Mouse (Mus musculus): Measurements from ENCODE around the gene Klc2. TPM values are rescaled to one million over a fixed set of nuclear protein-coding genes. Genes with fewer than 3 reads are reported as not detected.

Klc2 gene
- polyA plus RNA-seq, 1 experiment, result 187 TPM

DNA sequence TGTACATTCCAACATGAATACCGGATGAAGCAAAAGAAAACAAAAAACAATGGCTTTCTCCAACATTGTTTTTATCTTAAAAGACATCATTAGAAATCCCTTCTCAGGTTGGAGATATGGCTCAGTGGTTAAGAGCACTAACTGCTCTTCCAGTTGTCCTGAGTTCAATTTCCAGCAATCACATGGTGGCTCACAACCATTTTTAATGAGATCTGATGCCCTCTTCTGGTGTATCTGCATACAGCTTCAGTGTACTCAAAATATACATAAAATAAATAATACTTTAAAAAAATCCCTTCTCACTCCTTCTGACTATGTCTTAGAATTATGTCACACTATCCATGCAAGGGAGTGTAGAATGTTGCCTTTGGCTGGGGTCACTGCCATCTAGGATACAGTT, 39.1 kb downstream of the Klc2 start:
- DNase-seq (ENCODE audit: extremely low spot score in 1 of 2, low spot score in 1 of 2), result no peak

DNA sequence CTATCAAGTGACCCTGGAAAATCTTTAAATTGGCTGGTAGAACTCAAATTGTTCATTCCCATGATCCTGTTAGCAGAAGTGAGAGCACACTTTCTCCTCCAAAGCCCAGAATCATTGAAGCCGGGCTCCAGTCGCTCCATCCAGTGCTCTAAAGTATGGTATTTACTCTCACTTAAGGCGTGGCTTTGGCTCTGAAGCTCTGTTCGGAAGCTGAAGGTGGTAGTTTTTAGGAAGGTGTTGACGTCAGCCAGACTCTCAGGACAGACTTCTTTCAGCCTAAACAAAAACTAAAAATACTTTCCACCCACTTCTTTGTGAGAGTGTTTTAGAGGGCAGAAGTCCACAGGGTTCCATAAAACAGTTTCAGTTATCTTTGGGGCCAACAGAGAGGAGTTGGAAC, 44.8 kb downstream of the Klc2 start:
- DNase-seq (ENCODE audit: extremely low spot score in 1 of 2, low spot score in 1 of 2), result no peak

- no peak for DNase-seq (ENCODE audit: extremely low spot score in 1 of 2, low spot score in 1 of 2)
Observed at GRCm38 (mm10) chr19:5073028-5073427, 45.3 kb downstream of the Klc2 start.

GRCm38 (mm10) chr19:5072389-5073019, 45.9 kb downstream of the Klc2 start:
- DNase-seq (ENCODE audit: extremely low spot score in 1 of 2, low spot score in 1 of 2), result no peak

GRCm38 (mm10) chr19:5071545-5072369, 46.6 kb downstream of the Klc2 start:
- no peak for DNase-seq (ENCODE audit: extremely low spot score in 1 of 2, low spot score in 1 of 2)

GRCm38 (mm10) chr19:5071077-5071476, 47.3 kb downstream of the Klc2 start:
- DNase-seq (ENCODE audit: extremely low spot score in 1 of 2, low spot score in 1 of 2), result no peak

- no peak for DNase-seq (ENCODE audit: extremely low spot score in 1 of 2, low spot score in 1 of 2)
Observed at GRCm38 (mm10) chr19:5069978-5070377, 48.4 kb downstream of the Klc2 start.

GRCm38 (mm10) chr19:5069486-5069885, 48.9 kb downstream of the Klc2 start:
- DNase-seq (ENCODE audit: extremely low spot score in 1 of 2, low spot score in 1 of 2), result no peak

DNA sequence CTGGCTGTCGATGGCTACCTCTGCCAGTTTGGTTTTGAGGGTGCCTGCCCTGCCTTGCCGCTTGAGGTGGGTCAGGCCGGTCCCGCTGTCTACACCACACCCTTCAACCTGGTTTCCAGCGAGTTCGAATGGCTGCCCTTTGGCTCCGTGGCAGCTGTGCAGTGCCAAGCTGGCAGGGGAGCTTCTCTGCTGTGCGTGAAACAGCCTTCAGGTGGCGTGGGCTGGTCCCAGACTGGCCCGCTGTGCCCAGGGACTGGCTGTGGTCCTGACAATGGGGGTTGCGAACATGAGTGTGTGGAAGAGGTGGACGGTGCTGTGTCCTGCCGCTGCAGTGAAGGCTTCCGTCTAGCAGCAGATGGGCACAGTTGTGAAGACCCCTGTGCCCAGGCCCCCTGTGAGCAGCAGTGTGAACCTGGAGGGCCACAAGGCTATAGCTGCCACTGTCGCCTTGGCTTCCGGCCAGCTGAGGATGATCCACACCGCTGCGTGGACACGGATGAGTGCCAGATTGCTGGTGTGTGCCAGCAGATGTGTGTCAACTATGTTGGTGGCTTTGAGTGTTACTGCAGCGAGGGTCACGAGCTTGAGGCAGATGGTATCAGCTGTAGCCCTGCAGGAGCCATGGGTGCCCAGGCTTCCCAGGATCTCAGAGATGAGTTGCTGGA, 49.7 kb downstream of the Klc2 start:
- no peak for DNase-seq (ENCODE audit: extremely low spot score in 1 of 2, low spot score in 1 of 2)

- no peak for DNase-seq (ENCODE audit: extremely low spot score in 1 of 2, low spot score in 1 of 2)
Observed at GRCm38 (mm10) chr19:5067867-5068569, 50.3 kb downstream of the Klc2 start, which contains the start of gene Cd248. Gene Cd248 (plus strand): TSS chr19:5068078.

GRCm38 (mm10) chr19:5067040-5067799, 51.1 kb downstream of the Klc2 start:
- no peak for DNase-seq (ENCODE audit: extremely low spot score in 1 of 2, low spot score in 1 of 2)

DNA sequence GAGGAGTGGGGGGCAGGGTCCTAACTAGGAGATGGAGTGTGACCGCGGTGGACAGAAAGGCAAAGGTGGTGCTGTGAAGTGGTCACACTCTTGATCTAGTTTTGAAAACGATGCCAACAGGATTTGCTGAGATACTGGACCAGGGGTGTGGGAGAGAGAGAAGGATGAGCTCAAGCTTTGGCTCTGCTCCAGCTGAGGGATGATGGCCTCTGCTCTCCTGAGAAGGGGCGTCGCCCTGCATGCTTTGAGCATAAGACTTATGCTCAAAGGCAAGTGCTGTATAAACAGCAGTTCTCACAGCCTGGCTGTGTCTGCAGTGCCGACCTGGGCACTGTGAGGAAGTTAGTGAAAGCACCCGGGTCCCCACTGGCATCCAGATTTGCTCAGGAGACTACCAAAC, 53.3 kb downstream of the Klc2 start:
- DNase-seq (ENCODE audit: extremely low spot score in 1 of 2, low spot score in 1 of 2), result no peak

DNA sequence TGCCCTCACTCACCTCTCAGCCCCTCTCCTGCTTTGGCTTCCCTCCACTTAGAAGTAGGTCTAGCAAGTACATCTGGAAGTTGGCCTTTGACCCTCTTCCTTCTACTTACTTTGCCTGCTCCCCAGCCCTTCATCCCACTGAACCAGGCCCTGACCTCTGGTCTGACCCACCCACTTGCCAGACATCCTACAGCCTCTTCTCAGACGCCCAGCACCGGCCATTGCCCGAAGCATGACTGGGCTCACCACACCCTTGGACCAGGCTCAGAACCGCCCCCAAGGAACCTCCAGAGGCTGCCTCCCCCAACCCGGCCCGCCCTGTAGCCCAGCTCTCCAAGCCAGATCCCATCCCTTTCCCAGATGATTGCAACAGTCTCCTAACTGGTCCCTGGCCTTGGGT, 55.9 kb downstream of the Klc2 start:
- no peak for DNase-seq (ENCODE audit: extremely low spot score in 1 of 2, low spot score in 1 of 2)

DNA sequence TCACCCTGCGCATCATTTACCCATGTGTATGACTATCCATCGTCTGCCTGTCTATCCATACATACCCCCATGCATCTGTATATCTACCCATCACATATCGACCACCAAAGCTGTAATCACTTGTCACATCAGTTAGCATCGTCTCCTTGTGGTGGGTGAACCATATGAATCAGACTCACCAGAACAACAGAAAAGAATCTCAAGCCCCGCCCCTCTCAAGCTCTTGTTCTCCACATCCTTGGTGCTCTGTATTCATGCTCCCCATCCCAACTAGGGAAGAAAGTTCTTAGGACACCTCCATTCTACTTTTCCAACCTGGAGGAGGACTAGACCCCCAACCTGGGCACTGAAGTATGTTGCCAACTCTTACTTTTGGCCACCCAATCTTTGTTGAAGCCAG, 56.3 kb downstream of the Klc2 start:
- DNase-seq (ENCODE audit: extremely low spot score in 1 of 2, low spot score in 1 of 2), result no peak

DNA sequence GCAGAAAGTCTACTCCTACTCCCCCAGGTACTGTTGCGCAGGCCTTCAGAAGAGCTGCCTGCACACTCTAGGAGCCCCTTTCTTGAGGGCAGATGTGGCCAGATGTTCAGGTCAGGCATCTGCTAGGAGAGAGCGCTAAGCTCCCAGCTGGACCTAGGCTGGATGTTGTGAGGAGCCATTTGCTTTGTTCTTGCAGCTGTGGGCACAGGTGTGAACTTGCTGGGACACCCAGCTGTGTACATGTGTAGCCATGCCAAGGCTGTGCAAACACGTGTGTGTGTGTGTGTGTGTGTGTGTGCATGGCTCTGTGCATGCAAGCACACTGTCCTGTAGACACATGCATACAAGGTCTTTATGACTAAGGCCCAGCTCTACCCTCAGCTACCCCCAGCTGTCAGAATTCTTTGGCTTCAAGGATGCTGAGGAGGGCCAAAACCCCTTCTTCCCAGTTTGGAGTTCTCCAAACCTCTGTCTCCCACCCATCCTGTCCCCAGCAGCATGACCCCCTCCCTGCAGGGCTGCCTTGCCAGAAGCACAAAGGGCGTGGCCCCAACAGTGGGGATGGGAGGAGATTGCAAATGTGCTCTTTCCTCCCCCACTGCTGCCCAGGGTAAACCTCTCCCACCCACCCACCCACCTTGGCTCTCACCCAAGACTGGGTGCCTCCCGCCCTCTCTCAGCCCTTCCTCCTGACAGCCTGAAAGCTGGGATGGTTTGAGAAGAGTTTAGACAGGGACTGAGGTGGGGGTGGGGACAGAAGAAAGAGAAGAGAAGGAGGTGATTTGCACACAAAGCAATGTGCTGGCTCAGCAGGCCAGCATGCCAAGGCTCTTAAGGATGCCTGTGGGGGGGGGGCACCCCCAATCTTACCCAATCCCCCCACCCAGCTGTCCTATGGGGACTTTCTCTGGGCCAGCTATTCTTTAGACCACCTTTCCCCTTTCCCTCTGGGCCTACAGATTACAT, 57.7 kb downstream of the Klc2 start:
- DNase-seq (ENCODE audit: extremely low spot score in 1 of 2, low spot score in 1 of 2), result no peak

DNA sequence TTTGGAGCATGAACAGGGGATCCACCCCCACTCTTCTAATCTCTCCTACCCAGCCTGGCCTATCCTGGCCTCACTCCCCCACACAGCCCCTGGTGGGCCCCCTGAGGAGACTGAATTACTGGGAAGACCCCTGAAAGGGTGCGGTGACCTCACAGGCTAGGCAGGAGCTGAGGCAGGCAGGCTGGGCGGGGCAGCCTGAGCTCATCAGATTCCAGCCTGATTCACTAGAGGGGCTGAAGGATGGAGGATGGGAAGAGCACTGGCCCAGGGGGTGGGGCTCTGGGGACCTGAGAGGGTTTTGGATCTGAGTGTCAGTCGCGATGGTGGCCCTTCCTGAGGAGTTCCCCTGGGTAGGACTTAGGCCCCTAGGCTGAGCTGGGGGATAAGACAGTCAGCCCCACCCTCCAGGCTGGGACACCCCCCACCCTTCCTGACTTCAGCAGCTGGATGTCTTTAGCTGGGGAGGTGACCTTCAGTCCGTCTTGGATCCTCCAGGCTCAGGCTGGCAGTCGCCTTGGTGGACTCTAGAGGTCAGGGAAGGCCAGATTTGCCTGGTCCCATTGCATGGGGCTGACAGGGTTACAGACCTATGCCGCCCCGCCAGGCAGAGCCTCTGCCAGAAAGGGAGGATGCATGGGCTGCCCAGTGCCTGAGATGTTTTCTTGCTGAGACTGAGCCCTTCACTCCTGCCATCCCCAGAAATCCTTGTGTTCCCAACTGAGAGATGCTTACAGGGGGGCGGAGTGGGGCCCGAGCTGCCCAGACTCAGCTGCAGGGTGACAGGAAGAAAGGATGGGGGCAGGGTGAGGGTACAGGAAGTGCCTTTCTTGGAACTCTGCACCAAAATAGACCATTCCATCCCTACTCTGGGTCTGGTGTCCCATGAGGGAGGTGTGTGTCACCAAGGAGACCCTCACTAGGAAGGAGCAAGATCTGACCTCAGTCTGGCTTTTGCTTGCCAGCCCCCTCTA, 59.3 kb downstream of the Klc2 start:
- DNase-seq (ENCODE audit: extremely low spot score in 1 of 2, low spot score in 1 of 2), result no peak

DNA sequence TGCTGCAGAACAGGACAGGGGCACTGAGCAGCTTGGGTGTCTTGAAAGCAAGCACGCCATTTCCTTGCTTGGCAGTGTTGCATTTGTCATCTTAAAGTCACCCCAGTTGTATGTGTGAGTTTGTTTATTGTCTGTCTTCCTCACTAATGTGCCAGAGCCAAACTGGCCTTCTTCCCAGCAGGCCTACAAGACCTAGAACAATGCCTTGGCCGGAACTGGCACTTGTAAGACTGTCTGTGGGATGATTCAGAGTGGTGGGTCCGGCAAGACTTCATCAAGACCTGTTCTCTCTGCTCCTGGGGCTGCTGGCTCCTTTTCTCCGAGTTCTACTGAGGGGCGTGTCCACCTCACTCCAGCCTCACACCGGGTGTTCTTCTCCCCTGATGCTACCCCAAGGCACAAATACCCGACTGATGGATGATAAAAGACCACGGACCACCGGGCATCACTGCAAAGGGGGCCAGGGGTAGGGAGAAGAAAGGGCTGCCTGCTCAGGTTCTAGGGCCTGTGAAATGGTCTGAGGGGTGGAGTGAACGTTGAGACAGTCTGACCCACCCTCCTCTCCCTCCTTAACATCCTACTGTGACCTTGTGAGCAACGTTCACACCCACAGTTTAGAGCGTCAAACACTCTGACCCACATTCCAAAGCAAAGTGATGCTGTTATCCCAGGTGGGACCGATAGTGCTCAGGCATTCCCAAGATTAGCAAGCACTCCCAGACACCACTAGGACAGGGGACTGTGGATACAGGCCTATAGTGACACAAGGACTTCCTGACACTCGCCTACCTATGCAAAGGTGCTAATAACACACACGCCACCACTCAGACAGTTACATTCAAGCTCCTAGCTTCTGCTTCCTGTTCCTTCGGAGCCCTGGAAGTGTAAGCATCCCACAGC, 60.2 kb downstream of the Klc2 start:
- DNase-seq (ENCODE audit: extremely low spot score in 1 of 2, low spot score in 1 of 2), result no peak
